Mouse (Mus musculus): ENCODE data around the gene Klf8. TPM values are rescaled to one million over a fixed set of nuclear protein-coding genes. Genes with fewer than 3 reads are reported as not detected.
"Not testable (repeated sequence)": the region's sequence is repeated elsewhere in the genome, so short reads cannot be mapped to it uniquely, and the experiment has no call there.

The Klf8 gene
- polyA plus RNA-seq (2012; rRNA removed) = 9.4 and 10.1 TPM in 2 replicates

GRCm38 (mm10) chrX:153237304-153237919 is at the start of gene Klf8:
Gene Klf8 (plus strand): TSS chrX:153237466.
- TF ChIP-seq POLR2A (IDR thresholded peaks at IDR 0.05; ENCODE audit: borderline replicate concordance, extremely low read depth, insufficient read depth, insufficient read length, poor library complexity, severe bottlenecking) (no peak), CTCF (IDR thresholded peaks at IDR 0.05; ENCODE audit: borderline replicate concordance, extremely low read depth, insufficient read depth, insufficient read length) (no peak)
- DNase-seq (ENCODE audit: low read depth) = peak; percentile 57

- DNase-seq (ENCODE audit: low read depth) = peak; percentile 5
Measured at GRCm38 (mm10) chrX:153199185-153199584, 38.1 kb upstream of the Klf8 start.

GRCm38 (mm10) chrX:153211101-153211500 is 26.2 kb upstream of the Klf8 start:
- TF ChIP-seq POLR2A (IDR thresholded peaks at IDR 0.05; ENCODE audit: borderline replicate concordance, extremely low read depth, insufficient read depth, insufficient read length, poor library complexity, severe bottlenecking) (no peak), CTCF (IDR thresholded peaks at IDR 0.05; ENCODE audit: borderline replicate concordance, extremely low read depth, insufficient read depth, insufficient read length) (no peak)
- DNase-seq (ENCODE audit: low read depth) = no peak

GRCm38 (mm10) chrX:153231240-153231639 is 6.0 kb upstream of the Klf8 start:
- no peak for DNase-seq (ENCODE audit: low read depth)
- TF ChIP-seq CTCF (IDR thresholded peaks at IDR 0.05; ENCODE audit: borderline replicate concordance, extremely low read depth, insufficient read depth, insufficient read length) = no peak
- no peak for TF ChIP-seq POLR2A (IDR thresholded peaks at IDR 0.05; ENCODE audit: borderline replicate concordance, extremely low read depth, insufficient read depth, insufficient read length, poor library complexity, severe bottlenecking)

- TF ChIP-seq CTCF (IDR thresholded peaks at IDR 0.05; ENCODE audit: borderline replicate concordance, extremely low read depth, insufficient read depth, insufficient read length) (no peak), POLR2A (IDR thresholded peaks at IDR 0.05; ENCODE audit: borderline replicate concordance, extremely low read depth, insufficient read depth, insufficient read length, poor library complexity, severe bottlenecking) (no peak)
- peak; percentile 33 for DNase-seq (ENCODE audit: low read depth)
Measured at GRCm38 (mm10) chrX:153233255-153233654, 4.0 kb upstream of the Klf8 start.

GRCm38 (mm10) chrX:153237920-153238504 is 746 bp downstream of the Klf8 start:
- TF ChIP-seq CTCF (IDR thresholded peaks at IDR 0.05; ENCODE audit: borderline replicate concordance, extremely low read depth, insufficient read depth, insufficient read length) (no peak), POLR2A (IDR thresholded peaks at IDR 0.05; ENCODE audit: borderline replicate concordance, extremely low read depth, insufficient read depth, insufficient read length, poor library complexity, severe bottlenecking) (no peak)

GRCm38 (mm10) chrX:153254256-153254655 is 17.0 kb downstream of the Klf8 start:
- DNase-seq (ENCODE audit: low read depth) = no peak
- TF ChIP-seq CTCF (IDR thresholded peaks at IDR 0.05; ENCODE audit: borderline replicate concordance, extremely low read depth, insufficient read depth, insufficient read length) = no peak
- no peak for TF ChIP-seq POLR2A (IDR thresholded peaks at IDR 0.05; ENCODE audit: borderline replicate concordance, extremely low read depth, insufficient read depth, insufficient read length, poor library complexity, severe bottlenecking)

More at GRCm38 (mm10) chrX:153237920-153238504, 746 bp downstream of the Klf8 start:
- DNase-seq (ENCODE audit: low read depth) = peak; percentile 73

GRCm38 (mm10) chrX:153255504-153255903 is 18.2 kb downstream of the Klf8 start:
- peak; percentile 7 for DNase-seq (ENCODE audit: low read depth)
- TF ChIP-seq POLR2A (IDR thresholded peaks at IDR 0.05; ENCODE audit: borderline replicate concordance, extremely low read depth, insufficient read depth, insufficient read length, poor library complexity, severe bottlenecking) (no peak), CTCF (IDR thresholded peaks at IDR 0.05; ENCODE audit: borderline replicate concordance, extremely low read depth, insufficient read depth, insufficient read length) (no peak)

- TF ChIP-seq CTCF (IDR thresholded peaks at IDR 0.05; ENCODE audit: borderline replicate concordance, extremely low read depth, insufficient read depth, insufficient read length) = no peak
- no peak for TF ChIP-seq POLR2A (IDR thresholded peaks at IDR 0.05; ENCODE audit: borderline replicate concordance, extremely low read depth, insufficient read depth, insufficient read length, poor library complexity, severe bottlenecking)
- DNase-seq (ENCODE audit: low read depth) = no peak
Measured at GRCm38 (mm10) chrX:153282185-153282584, 44.9 kb downstream of the Klf8 start.

- no peak for TF ChIP-seq CTCF (IDR thresholded peaks at IDR 0.05; ENCODE audit: borderline replicate concordance, extremely low read depth, insufficient read depth, insufficient read length)
- TF ChIP-seq POLR2A (IDR thresholded peaks at IDR 0.05; ENCODE audit: borderline replicate concordance, extremely low read depth, insufficient read depth, insufficient read length, poor library complexity, severe bottlenecking) = no peak
- DNase-seq (ENCODE audit: low read depth) = no peak
Measured at GRCm38 (mm10) chrX:153311356-153311755, 74.1 kb downstream of the Klf8 start.

GRCm38 (mm10) chrX:153323105-153323504 is 85.8 kb downstream of the Klf8 start:
- DNase-seq (ENCODE audit: low read depth) = no peak
- TF ChIP-seq POLR2A (IDR thresholded peaks at IDR 0.05; ENCODE audit: borderline replicate concordance, extremely low read depth, insufficient read depth, insufficient read length, poor library complexity, severe bottlenecking) (no peak), CTCF (IDR thresholded peaks at IDR 0.05; ENCODE audit: borderline replicate concordance, extremely low read depth, insufficient read depth, insufficient read length) (no peak)

- not testable (repeated sequence) for DNase-seq (ENCODE audit: low read depth)
Measured at GRCm38 (mm10) chrX:153334140-153334539, 96.9 kb downstream of the Klf8 start.
